Mouse (Mus musculus) gastrocnemius, adult 2 months (tissue): Measurements from ENCODE around the gene Igsf9. TPM values are rescaled to one million over a fixed set of nuclear protein-coding genes. Genes with fewer than 3 reads are reported as not detected.

Experiments
- DNase-seq: peaks from one replicate; pipeline ENCODE4 v3.0.0; 2022
- H3K27ac ChIP-seq: fragments of 200-600 bp; 2 replicates; pipeline ENCODE4 v1.8.1; 2022; ENCODE audit warnings: mild to moderate bottlenecking
- H3K4me3 ChIP-seq: fragments of 200-600 bp; 2 replicates; pipeline ENCODE4 v1.8.1; 2022; ENCODE audit warnings: mild to moderate bottlenecking, moderate library complexity
- CTCF ChIP-seq: fragments of 200-600 bp; IDR thresholded peaks from 2 replicates; pipeline ENCODE4 v1.8.1; 2022; ENCODE audit warnings: antibody characterized with exemption, mild to moderate bottlenecking, moderate library complexity
- intact Hi-C: fragments of 180-260 bp; cut with DNase I; formaldehyde crosslinking; loops from one replicate; pipeline ENCODE4 v1.15.1; 2025
- long read RNA-seq, 2 experiments: library from polyadenylated mRNA; stranded (forward); transcript quantifications; one replicate each; pipeline ENCODE4 v2.0.0; 2021
- total RNA-seq, 2 experiments: library from RNA; stranded (reverse); gene quantifications; 2 replicates each; pipeline ENCODE4 v1.2.3; 2021

The Igsf9 gene
- total RNA-seq: under 1 TPM in 1 of 2 experiments, not detected in 1; 0.67 TPM
- long read RNA-seq, experiment 1: 0 reads
- long read RNA-seq, experiment 2: 0 reads

DNA sequence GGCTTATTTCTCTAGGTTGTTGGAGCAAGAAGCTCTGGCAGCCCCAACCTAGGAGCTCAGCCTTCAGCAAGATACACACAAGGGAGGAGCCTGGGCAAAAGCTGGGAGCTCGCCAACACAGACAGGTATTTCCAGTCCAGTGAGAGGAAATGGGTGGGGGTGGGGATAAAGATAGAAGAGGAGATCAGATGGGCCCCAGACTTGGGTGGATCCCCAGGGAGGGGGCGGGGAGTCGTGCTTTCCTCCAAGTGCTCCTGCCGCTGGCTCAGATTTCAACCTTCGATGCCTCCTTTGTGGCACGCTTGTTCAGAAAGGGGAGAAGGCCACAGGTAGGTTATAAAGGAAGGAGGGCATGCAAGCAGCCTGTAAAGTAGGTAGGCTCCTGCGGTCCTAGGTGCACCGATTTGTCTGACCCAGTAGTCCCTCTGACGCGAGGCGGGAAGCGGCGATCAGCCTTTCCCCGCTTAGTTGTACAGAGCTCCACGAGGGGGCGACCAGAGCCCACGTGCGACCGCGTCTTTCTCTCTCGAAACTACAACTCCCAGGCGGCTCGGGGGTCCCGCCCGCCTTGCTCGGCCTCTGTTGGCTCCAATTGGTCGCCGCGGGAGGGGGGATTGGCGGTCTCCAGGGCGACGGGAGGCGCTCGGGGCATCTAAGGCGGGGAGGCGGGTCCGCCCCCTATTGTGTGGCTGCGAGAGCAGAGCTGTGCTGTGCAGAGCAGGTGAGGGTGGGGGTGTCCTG lies at the start of gene Igsf9:
Igsf9 (plus strand) TSS at position 249 of the 741 bp plus-strand sequence.
- peak; percentile 86 for DNase-seq
- TF ChIP-seq CTCF: peak; percentile 64
- intact Hi-C loops: no loop called here
- peak within 1 kb of the TSS; percentile 53 for H3K27ac ChIP-seq
- H3K4me3 ChIP-seq: peak within 1 kb of the TSS; percentile 74

- Histone ChIP-seq H3K27ac (peak overlapping the region; percentile 70), H3K4me3 (no peak overlapping the region)
- DNase-seq: peak; percentile 68
- no peak for TF ChIP-seq CTCF
- intact Hi-C loops: no loop called here
Observed at GRCm38 (mm10) chr1:172431836-172432586, 49.6 kb upstream of the Igsf9 start.

GRCm38 (mm10) chr1:172432587-172432955 lies 49.0 kb upstream of the Igsf9 start:
- no peak for TF ChIP-seq CTCF
- no peak for DNase-seq
- H3K27ac ChIP-seq: peak overlapping the region; percentile 70
- intact Hi-C loops: no loop called here
- H3K4me3 ChIP-seq: no peak overlapping the region

GRCm38 (mm10) chr1:172433012-172433850 lies 48.4 kb upstream of the Igsf9 start:
- intact Hi-C loops: no loop called here
- no peak for DNase-seq
- TF ChIP-seq CTCF: no peak
- H3K4me3 ChIP-seq: no peak overlapping the region
- peak overlapping the region; percentile 70; the same call in 1 of the 2 replicates for H3K27ac ChIP-seq

DNA sequence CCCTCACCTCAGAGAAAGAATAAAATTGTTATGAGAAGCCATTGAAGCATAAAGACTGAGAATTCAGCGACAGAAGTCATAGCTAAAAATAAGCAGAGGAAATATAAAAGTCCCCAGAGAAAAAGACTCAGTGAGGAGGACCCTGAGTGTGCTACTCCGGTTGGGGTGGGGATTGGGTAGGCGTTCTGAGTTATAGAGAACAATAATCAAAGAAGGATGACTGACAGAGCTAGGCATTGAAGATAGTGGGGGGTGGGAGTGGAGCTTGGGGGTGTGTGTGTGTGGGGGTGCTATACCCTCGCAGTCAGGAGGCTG lies 47.8 kb upstream of the Igsf9 start:
- no peak for TF ChIP-seq CTCF
- no peak overlapping the region for H3K27ac ChIP-seq
- no peak for DNase-seq
- no peak overlapping the region for H3K4me3 ChIP-seq
- intact Hi-C loops: no loop called here

GRCm38 (mm10) chr1:172436785-172437184 lies 44.8 kb upstream of the Igsf9 start:
- intact Hi-C loops: no loop called here
- H3K27ac ChIP-seq: no peak overlapping the region
- TF ChIP-seq CTCF: no peak
- no peak overlapping the region for H3K4me3 ChIP-seq
- no peak for DNase-seq

GRCm38 (mm10) chr1:172438621-172439020 lies 43.0 kb upstream of the Igsf9 start:
- DNase-seq: no peak
- Histone ChIP-seq H3K4me3 (no peak overlapping the region), H3K27ac (no peak overlapping the region)
- TF ChIP-seq CTCF: no peak
- intact Hi-C loops: no loop called here

DNA sequence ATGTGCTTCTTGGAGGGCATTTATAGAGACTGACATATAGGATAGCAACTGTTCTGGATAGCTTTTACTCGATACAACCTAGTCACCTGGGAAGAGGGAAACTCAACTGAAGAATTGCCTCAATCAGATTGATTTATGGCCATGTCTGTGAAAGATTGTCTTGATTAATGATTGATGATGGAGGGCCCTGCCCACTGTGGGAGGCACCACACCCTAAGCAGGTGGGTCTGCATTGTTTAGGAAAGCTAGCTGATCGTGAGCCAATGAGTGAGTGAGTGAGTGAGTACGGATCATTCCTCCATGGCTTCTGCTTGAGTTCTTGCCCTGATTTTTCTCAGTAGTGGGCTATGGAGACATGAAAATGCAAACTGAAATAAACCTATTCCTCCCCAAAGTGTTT lies 41.1 kb upstream of the Igsf9 start:
- TF ChIP-seq CTCF: no peak
- intact Hi-C loops: no loop called here
- Histone ChIP-seq H3K4me3 (no peak overlapping the region), H3K27ac (no peak overlapping the region)
- DNase-seq: no peak

DNA sequence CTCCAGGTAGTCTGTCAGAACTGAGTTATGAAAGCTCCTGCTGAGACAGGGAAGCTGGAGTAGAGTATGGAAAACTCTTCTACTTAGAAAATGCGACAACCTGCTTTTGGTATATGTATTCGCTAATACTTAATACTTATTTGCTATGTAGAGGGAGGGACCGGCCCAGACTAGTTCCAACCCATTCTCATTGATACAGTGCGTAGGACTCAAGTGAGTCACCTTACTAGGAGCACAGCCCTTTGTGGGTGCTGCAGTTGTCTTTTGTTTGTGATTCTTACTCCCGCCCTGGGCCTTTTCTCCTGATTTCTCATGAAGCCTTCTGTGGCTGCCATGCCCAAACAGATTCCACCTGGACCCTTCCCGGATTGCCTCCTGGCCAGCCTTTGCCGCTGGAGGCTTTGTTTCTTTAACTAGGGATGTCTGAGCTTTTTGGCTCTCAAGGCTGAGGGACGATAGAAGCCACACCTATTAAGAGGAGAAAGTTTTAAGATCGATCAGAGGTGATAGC lies 39.6 kb upstream of the Igsf9 start:
- Histone ChIP-seq H3K27ac (no peak overlapping the region), H3K4me3 (no peak overlapping the region)
- no peak for DNase-seq
- TF ChIP-seq CTCF: no peak
- intact Hi-C loops: no loop called here

DNA sequence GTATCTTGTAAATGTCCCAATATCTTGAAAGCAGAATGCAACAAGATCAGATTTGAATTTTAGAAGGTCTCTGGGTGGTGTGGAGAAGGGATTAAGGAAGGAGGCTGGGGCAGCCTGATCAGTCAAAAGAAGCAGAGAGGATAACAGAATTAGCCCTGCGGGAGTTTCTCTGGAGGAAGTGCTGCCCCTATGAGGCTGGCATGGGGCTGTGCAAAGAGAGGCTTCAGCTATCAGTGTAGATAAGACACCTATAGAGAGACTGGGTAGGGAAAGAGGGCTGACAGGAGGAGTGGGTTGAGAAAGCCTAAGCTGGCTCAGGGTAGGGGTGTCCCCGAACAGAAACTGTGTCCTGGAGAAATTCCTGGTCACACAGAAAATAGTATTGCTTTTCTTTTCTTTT lies 31.4 kb upstream of the Igsf9 start:
- peak; percentile 19; the same call in 1 of the 2 replicates for TF ChIP-seq CTCF
- no peak for DNase-seq
- H3K27ac ChIP-seq: no peak overlapping the region
- intact Hi-C loops: no loop called here
- no peak overlapping the region for H3K4me3 ChIP-seq

GRCm38 (mm10) chr1:172450848-172451470 lies 30.6 kb upstream of the Igsf9 start:
- intact Hi-C loops: no loop called here
- Histone ChIP-seq H3K4me3 (no peak overlapping the region), H3K27ac (no peak overlapping the region)
- DNase-seq: no peak
- TF ChIP-seq CTCF: no peak

GRCm38 (mm10) chr1:172452911-172453310 lies 28.7 kb upstream of the Igsf9 start:
- no peak for TF ChIP-seq CTCF
- DNase-seq: no peak
- H3K27ac ChIP-seq: no peak overlapping the region
- no peak overlapping the region for H3K4me3 ChIP-seq
- intact Hi-C loops: no loop called here
